Mouse (Mus musculus): ENCODE data around the gene 1700020N01Rik. TPM values are rescaled to one million over a fixed set of nuclear protein-coding genes. Genes with fewer than 3 reads are reported as not detected.

The 1700020N01Rik gene
- total RNA-seq, 2 experiments from 2014 or later: not detected

GRCm38 (mm10) chr10:21670168-21670567, 77.2 kb downstream of the 1700020N01Rik start:
- no peak for DNase-seq

Other genes starting within 250 kb of the 1700020N01Rik start
- gene Aldh8a1, start 215.9 kb upstream of the 1700020N01Rik start, total RNA-seq (2021): under 1 TPM; 0.15 to 0.27 TPM